Mouse (Mus musculus): ENCODE results near the gene Slco3a1. TPM values are rescaled to one million over a fixed set of nuclear protein-coding genes. Genes with fewer than 3 reads are reported as not detected.

Slco3a1 gene
- polyA plus RNA-seq, 1 experiment from 2014 or later, result 28.2 TPM

DNA sequence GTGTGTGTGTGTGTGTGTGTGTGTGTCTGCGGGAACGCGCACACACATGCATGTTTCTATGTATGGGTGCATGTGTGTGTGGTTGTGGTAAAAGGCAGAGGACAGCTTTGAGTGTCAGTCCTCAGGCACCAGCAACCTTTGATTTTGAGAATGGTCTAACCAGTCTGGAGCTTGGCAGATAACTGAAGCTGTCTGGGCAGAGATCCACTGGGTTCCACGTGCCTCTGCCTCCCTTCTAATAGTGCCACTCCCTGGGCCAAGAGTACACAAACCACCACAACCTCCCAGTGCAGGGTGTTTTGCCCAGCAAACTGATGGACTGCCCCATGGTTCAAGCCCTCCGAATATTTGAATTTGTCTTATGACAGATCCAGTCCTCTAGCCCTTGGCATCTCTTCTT is 55.1 kb downstream of the Slco3a1 start:
- ATAC-seq (replicated peaks), result no peak

DNA sequence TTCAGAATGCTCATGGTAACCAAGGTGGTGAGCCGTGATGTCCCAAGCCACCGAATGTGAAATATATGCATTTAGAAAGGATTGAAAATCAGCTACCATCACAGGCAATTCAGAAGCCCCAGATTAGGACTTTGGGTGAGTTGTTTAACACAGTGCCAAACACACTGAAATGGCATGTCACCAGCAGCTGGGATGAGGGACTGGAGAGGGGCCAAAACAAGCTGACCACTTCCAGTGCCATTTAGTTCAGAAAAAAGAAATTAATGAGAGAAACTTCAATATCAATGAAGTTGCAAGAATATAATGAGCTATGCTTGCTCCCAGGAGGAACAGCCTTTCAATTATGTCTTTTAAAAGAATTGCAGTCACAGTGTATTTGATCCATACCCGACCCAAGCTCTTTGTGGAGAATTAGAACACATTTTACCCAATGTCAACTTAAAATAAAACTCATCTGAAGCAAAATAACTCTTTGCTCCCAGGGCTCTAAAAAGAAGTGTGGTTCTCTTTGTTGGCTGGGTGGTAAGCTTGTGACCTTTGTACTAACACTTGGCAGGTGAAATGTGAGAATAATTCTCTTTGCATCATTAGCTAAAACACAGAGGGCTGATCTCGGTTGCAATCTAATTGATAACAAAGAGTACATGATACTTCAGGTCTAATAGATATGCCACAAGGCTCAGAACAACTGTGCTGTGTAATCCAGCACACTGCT is 56.2 kb downstream of the Slco3a1 start:
- Histone ChIP-seq H3K4me2 (no peak overlapping the region), H3K27ac (no peak overlapping the region), H3K27me3 (replicated peaks) (no peaks in the 10 kb centered on the region), H3K4me1 (0 out of 2 replicates have a peak, but pooled peaks cover 2% of the 10 kb centered on the region), H3K36me3 (replicated peaks) (no peaks in the 10 kb centered on the region), H3K9me3 (no peaks in the 10 kb centered on the region), H3K9ac (no peak overlapping the region), H3K4me3 (no peak overlapping the region)
- WGBS, result 70% methylated on average over 4 of the region's 4 CpGs
- ATAC-seq (replicated peaks), result no peak

More for the DNA sequence above, 55.1 kb downstream of the Slco3a1 start:
- H3K27ac ChIP-seq, result no peak overlapping the region
- H3K9me3 ChIP-seq, result no peaks in the 10 kb centered on the region
- no peak overlapping the region for H3K4me3 ChIP-seq
- no peaks in the 10 kb centered on the region for H3K27me3 ChIP-seq (replicated peaks)
- H3K9ac ChIP-seq, result no peak overlapping the region
- no peak overlapping the region for H3K4me2 ChIP-seq
- H3K4me1 ChIP-seq, result 0 out of 2 replicates have a peak, but pooled peaks cover 2% of the 10 kb centered on the region
- WGBS, result 89% methylated on average over 5 of the region's 5 CpGs
- H3K36me3 ChIP-seq (replicated peaks), result peaks cover 3% of the 10 kb centered on the region; the same call in 1 of the 2 replicates

DNA sequence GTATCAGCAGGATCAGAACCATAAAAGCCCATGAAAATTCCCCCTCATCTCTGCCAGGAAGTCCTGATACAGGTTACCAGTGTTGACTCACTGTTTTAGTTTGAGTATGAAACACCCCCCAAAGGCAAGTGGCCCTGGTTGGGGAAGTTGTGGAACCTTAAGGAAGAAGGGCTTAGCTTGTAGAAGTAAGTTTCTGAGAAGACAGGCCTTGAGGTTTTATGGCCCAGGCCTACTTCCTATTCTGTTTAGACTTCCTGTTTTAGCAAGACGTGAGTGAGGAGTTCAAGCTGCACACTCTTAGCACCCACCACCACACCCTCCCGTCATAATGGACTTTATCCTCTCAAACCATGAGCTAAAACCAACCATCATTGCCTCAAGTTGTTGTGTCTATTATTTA is 57.4 kb downstream of the Slco3a1 start:
- Histone ChIP-seq H3K9me3 (no peaks in the 10 kb centered on the region), H3K27ac (no peak overlapping the region), H3K4me1 (0 out of 2 replicates have a peak, but pooled peaks cover 2% of the 10 kb centered on the region), H3K36me3 (replicated peaks) (no peaks in the 10 kb centered on the region), H3K4me2 (no peak overlapping the region), H3K9ac (no peak overlapping the region), H3K27me3 (replicated peaks) (no peaks in the 10 kb centered on the region), H3K4me3 (no peak overlapping the region)
- ATAC-seq (replicated peaks), result no peak
- 83% methylated on average over 2 of the region's 2 CpGs for WGBS

GRCm38 (mm10) chr7:74495451-74495850 is 59.1 kb downstream of the Slco3a1 start:
- H3K4me2 ChIP-seq, result no peak overlapping the region

DNA sequence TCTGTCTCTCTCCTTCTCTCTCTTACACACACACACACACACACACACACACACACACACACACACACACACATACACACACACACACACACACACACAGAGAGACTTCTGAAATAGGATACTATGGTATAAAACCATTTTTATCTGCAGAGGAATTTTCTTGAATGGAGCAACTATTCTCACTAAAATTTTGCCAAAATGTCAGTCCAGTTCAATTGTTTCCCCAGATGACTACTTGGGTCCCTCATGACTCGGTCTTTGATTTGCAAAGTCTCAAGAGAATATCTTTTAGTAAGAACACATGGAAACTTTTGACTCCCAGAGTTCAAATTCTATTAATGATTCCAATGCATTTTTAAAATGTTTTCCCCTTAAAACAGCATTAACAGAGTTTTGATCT is 60.8 kb downstream of the Slco3a1 start:
- H3K27me3 ChIP-seq (replicated peaks), result no peaks in the 10 kb centered on the region
- H3K36me3 ChIP-seq (replicated peaks), result no peaks in the 10 kb centered on the region
- H3K4me1 ChIP-seq, result no peaks in the 10 kb centered on the region
- no peak overlapping the region for H3K4me2 ChIP-seq
- H3K4me3 ChIP-seq, result no peak overlapping the region
- WGBS, result 69% methylated on average over 1 of the region's 1 CpGs
- no peak overlapping the region for H3K9ac ChIP-seq
- H3K27ac ChIP-seq, result no peak overlapping the region
- ATAC-seq (replicated peaks), result no peak
- no peaks in the 10 kb centered on the region for H3K9me3 ChIP-seq

More at GRCm38 (mm10) chr7:74495451-74495850, 59.1 kb downstream of the Slco3a1 start:
- no peaks in the 10 kb centered on the region for H3K9me3 ChIP-seq
- H3K4me1 ChIP-seq, result no peaks in the 10 kb centered on the region
- H3K27me3 ChIP-seq (replicated peaks), result no peaks in the 10 kb centered on the region
- H3K4me3 ChIP-seq, result no peak overlapping the region
- no peaks in the 10 kb centered on the region for H3K36me3 ChIP-seq (replicated peaks)
- no peak for ATAC-seq (replicated peaks)
- WGBS, result 88% methylated on average over 2 of the region's 2 CpGs
- no peak overlapping the region for H3K9ac ChIP-seq
- H3K27ac ChIP-seq, result no peak overlapping the region

DNA sequence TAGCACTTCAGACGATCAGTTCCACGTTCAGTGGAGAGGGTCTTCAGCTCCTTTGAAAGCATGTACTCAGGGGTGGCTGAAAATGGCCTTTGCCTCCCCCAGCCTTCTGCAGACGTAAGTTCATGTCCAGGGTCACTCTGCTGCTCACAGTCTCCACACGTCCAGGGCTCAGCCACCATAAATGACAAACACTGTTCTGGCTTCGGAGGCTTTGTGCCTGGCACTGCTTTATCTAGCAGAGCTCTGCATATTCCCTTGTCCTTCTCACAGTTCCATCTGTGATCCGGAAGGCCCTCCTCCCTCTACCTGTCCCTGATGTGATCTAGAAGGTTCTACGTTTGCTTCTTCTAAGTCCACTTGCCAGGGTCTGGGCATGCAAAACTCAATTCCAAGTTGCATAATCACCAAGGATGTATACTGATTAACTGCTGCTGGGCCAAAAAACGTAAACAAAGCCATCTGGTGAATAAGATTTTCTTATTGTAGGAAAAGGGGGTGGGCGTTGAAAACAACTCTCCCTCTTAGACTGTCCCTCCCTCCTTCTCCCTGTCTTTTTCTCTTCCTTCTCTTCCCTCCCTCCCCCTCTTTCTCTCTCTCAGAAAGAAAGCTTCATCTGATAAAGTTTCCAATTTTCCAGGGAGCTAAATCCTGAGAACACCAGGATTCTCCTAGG is 62.8 kb downstream of the Slco3a1 start:
- no peak overlapping the region for H3K4me3 ChIP-seq
- no peak overlapping the region for H3K4me2 ChIP-seq
- H3K27ac ChIP-seq, result no peak overlapping the region
- no peak overlapping the region for H3K9ac ChIP-seq
- ATAC-seq (replicated peaks), result no peak
- WGBS, result 82% methylated on average over 9 of the region's 9 CpGs
- no peaks in the 10 kb centered on the region for H3K27me3 ChIP-seq (replicated peaks)
- no peaks in the 10 kb centered on the region for H3K9me3 ChIP-seq
- H3K36me3 ChIP-seq (replicated peaks), result no peaks in the 10 kb centered on the region
- no peaks in the 10 kb centered on the region for H3K4me1 ChIP-seq

DNA sequence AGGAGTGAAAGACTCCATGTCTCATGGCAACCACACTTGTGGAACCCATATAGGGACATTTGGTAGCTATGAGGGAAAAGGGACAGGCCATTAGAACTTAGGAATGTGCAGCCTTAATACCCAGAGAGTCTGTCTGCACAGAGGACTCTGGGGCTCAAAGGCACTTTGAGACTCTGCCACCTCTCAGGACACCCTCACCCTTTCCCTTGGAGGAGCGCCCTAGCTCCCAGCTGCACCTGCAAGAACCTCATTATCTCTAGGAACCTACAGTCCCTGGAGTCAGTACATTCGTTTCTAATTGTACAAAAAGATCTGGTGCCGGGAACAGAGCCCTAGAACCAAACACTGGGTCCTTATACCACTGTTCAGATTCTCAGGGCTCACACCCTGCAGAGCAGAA is 66.4 kb downstream of the Slco3a1 start:
- no peak for ATAC-seq (replicated peaks)
- Histone ChIP-seq H3K27ac (no peak overlapping the region), H3K36me3 (replicated peaks) (no peaks in the 10 kb centered on the region), H3K27me3 (replicated peaks) (no peaks in the 10 kb centered on the region), H3K4me2 (no peak overlapping the region), H3K4me1 (no peaks in the 10 kb centered on the region), H3K9ac (no peak overlapping the region), H3K9me3 (no peaks in the 10 kb centered on the region), H3K4me3 (no peak overlapping the region)
- 81% methylated on average over 3 of the region's 3 CpGs for WGBS

- Histone ChIP-seq H3K4me3 (no peak overlapping the region), H3K36me3 (replicated peaks) (no peaks in the 10 kb centered on the region), H3K9ac (no peak overlapping the region), H3K27ac (no peak overlapping the region), H3K4me2 (no peak overlapping the region), H3K4me1 (no peaks in the 10 kb centered on the region), H3K27me3 (replicated peaks) (no peaks in the 10 kb centered on the region), H3K9me3 (no peaks in the 10 kb centered on the region)
- ATAC-seq (replicated peaks), result no peak
- 80% methylated on average over 3 of the region's 3 CpGs for WGBS
Measured at GRCm38 (mm10) chr7:74487727-74488126, 66.9 kb downstream of the Slco3a1 start.

DNA sequence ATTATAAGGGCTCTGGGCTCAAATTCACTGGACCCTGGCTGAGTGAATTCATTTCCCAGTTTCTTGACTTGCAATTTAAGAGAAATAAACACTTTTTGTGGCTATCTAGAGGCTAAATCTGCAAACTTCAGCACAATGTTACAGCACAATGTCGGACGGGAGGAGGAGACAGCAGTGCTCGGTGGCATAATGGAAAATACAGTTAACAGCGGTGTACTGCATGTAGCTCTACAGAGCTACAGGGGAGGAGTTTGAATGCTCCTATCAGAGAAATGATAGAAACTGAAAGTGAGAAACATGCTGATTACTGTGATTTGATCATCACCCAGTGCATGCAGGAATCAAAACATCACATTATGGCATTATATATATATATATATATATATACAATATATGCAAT is 68.5 kb downstream of the Slco3a1 start:
- Histone ChIP-seq H3K9me3 (no peaks in the 10 kb centered on the region), H3K27me3 (replicated peaks) (no peaks in the 10 kb centered on the region), H3K9ac (no peak overlapping the region), H3K36me3 (replicated peaks) (no peaks in the 10 kb centered on the region), H3K27ac (no peak overlapping the region), H3K4me2 (no peak overlapping the region), H3K4me3 (no peak overlapping the region), H3K4me1 (no peaks in the 10 kb centered on the region)
- 96% methylated on average over 4 of the region's 4 CpGs for WGBS
- ATAC-seq (replicated peaks), result no peak

DNA sequence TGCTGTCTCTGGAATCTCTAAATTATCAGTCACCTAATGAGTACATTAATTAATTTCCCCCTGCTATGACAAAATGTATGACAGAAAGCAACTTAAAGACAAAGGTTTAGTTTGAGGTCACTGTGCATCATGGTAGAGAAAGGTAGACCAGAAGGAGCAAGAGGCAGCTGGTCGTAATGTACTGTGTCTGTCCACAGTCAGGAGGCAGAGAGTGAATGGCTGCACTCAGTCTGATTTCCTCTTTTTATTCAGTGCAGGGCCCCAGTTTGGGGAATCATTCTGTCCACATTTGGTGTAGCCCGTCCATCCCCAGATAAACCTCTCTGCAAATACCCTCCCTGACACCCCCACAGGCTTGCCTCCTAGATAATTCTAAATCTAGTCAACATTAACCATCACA is 68.9 kb downstream of the Slco3a1 start:
- no peaks in the 10 kb centered on the region for H3K9me3 ChIP-seq

DNA sequence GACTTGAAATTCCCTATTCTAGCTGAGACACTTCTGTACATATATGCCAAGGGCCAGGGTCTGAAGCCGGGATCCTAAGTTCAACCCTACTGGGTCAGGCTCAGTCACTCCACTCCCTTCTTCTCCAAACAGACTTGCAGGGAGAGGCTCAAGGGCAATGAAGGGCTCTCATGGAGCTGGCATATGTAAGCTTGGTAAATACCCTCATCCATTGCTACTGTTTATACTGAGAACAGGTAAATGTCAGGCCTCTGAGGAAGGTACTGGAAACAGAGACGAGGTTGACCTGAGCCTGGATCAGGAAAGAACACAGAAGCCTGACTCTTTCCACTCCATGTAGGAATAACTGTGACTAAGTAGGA is 70.6 kb downstream of the Slco3a1 start:
- H3K36me3 ChIP-seq (replicated peaks), result no peaks in the 10 kb centered on the region
- no peak for ATAC-seq (replicated peaks)
- H3K4me2 ChIP-seq, result no peak overlapping the region
- H3K27me3 ChIP-seq (replicated peaks), result no peaks in the 10 kb centered on the region
- no peak overlapping the region for H3K4me3 ChIP-seq
- WGBS, result 90% methylated on average over 2 of the region's 2 CpGs
- H3K9me3 ChIP-seq, result no peaks in the 10 kb centered on the region
- H3K9ac ChIP-seq, result no peak overlapping the region
- no peaks in the 10 kb centered on the region for H3K4me1 ChIP-seq
- H3K27ac ChIP-seq, result no peak overlapping the region

More for the DNA sequence above, 68.9 kb downstream of the Slco3a1 start:
- Histone ChIP-seq H3K36me3 (replicated peaks) (no peaks in the 10 kb centered on the region), H3K27ac (no peak overlapping the region), H3K4me1 (no peaks in the 10 kb centered on the region), H3K4me2 (no peak overlapping the region), H3K9ac (no peak overlapping the region), H3K4me3 (no peak overlapping the region), H3K27me3 (replicated peaks) (no peaks in the 10 kb centered on the region)
- ATAC-seq (replicated peaks), result no peak
- WGBS, result 83% methylated on average over 2 of the region's 2 CpGs

DNA sequence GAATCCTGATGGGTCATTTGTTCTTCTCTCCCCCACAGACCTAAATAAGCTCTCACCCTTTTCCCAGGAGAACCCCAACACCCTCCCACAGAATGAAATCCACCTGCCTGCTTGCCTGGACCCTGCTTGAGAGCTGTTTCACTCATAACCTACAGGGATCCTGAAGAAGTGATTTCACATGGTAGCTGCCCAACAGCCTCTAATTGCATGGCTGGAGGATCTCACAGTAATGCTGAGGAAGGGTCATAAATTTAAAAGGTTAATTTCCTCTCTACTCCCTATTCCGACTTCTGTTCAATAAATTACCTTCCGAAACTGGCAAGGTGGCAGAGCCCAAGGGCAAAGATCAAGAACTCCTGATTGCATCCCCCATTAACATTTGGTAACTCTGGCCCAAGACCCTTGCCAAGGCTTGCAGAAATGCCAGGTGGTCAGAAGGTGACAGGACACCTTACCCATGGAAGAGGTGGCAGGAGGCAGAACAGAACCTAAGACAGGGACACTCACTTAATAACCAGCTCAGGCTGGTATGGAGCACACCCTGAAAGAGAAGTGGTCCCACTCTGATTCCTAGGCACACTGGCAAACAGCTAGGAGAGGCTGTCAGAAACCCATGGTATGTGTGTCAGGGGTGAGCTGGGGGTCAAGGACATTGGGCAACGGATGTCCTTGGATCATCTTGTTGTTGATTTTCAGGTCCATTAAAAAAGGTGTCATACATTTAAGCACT is 71.1 kb downstream of the Slco3a1 start:
- H3K9ac ChIP-seq, result no peak overlapping the region
- no peak overlapping the region for H3K4me2 ChIP-seq
- no peak for ATAC-seq (replicated peaks)
- H3K27me3 ChIP-seq (replicated peaks), result no peaks in the 10 kb centered on the region
- no peak overlapping the region for H3K27ac ChIP-seq
- no peaks in the 10 kb centered on the region for H3K4me1 ChIP-seq
- no peaks in the 10 kb centered on the region for H3K36me3 ChIP-seq (replicated peaks)
- 91% methylated on average over 3 of the region's 3 CpGs for WGBS
- H3K4me3 ChIP-seq, result no peak overlapping the region
- no peaks in the 10 kb centered on the region for H3K9me3 ChIP-seq

All from midbrain, embryonic 15.5 days (tissue).